Mouse (Mus musculus): ENCODE data around the gene Zfp524. TPM values are rescaled to one million over a fixed set of nuclear protein-coding genes. Genes with fewer than 3 reads are reported as not detected.

Gene Zfp524
- total RNA-seq, 2 experiments from 2014 or later, result 5.7 to 6.4 TPM

Other genes with a start within 250 kb of the Zfp524 start
- gene Fam71e2, start 243.1 kb upstream of the Zfp524 start, total RNA-seq (2021), result not detected
- under 1 TPM; 0.21 to 0.38 TPM for gene Il11, start 231.6 kb upstream of the Zfp524 start, total RNA-seq (2021)
- gene Tmem190, start 231.5 kb upstream of the Zfp524 start, total RNA-seq (2021), result not detected
- 1 to 10 TPM; 2.4 to 2.6 TPM for gene Tmem238, start 224.8 kb upstream of the Zfp524 start, total RNA-seq (2021)
- gene Rpl28, start 221.5 kb upstream of the Zfp524 start, total RNA-seq (2021), result 100 to 1,000 TPM; 498 to 526 TPM
- 100 to 1,000 TPM; 103 to 123 TPM for gene Ube2s, start 201.8 kb upstream of the Zfp524 start, total RNA-seq (2021)
- 100 to 1,000 TPM; 134 to 137 TPM for gene Shisa7, start 169.7 kb upstream of the Zfp524 start, total RNA-seq (2021)
- gene Isoc2b, start 144.2 kb upstream of the Zfp524 start, total RNA-seq (2021), result 1 to 10 TPM; 3.2 to 5.5 TPM
- 1 to 10 TPM; 8.9 to 9.8 TPM for gene Isoc2a, start 137.3 kb upstream of the Zfp524 start, total RNA-seq (2021)
- under 1 TPM; 0.41 to 0.44 TPM for gene Gm36210, start 107.9 kb upstream of the Zfp524 start, total RNA-seq (2021)
- 10 to 100 TPM; 11.5 to 14.6 TPM for gene Zfp628, start 99.2 kb upstream of the Zfp524 start, total RNA-seq (2021)
- 10 to 100 TPM; 67.8 to 76.2 TPM for gene Nat14, start 92.4 kb upstream of the Zfp524 start, total RNA-seq (2021)
- gene Ssc5d, start 88.6 kb upstream of the Zfp524 start, total RNA-seq (2021), result 1 to 10 TPM; 2.7 to 2.8 TPM
- not detected for gene Sbk2, start 50.0 kb upstream of the Zfp524 start, total RNA-seq (2021)
- under 1 TPM; 0.44 to 0.67 TPM for gene Sbk3, start 43.2 kb upstream of the Zfp524 start, total RNA-seq (2021)
- gene Zfp579, start 18.3 kb upstream of the Zfp524 start, total RNA-seq (2021), result 10 to 100 TPM; 36.9 to 39.0 TPM
- gene Fiz1, start 282 bp downstream of the Zfp524 start, total RNA-seq (2021), result 10 to 100 TPM; 21.4 to 27.7 TPM
- gene Gm44973, start 1.1 kb downstream of the Zfp524 start, total RNA-seq (2021), result not detected
- gene Zfp865, start 6.0 kb downstream of the Zfp524 start, total RNA-seq (2021), result 10 to 100 TPM; 34.6 to 35.8 TPM
- gene Ccdc106, start 6.1 kb downstream of the Zfp524 start, total RNA-seq (2021), result 10 to 100 TPM; 65.6 to 67.2 TPM
- not detected for gene 4632433K11Rik, start 19.7 kb downstream of the Zfp524 start, total RNA-seq (2021)
- gene Zfp784, start 24.0 kb downstream of the Zfp524 start, total RNA-seq (2021), result 1 to 10 TPM; 5.3 to 7.0 TPM
- gene Zfp580, start 37.1 kb downstream of the Zfp524 start, total RNA-seq (2021), result 10 to 100 TPM; 57.8 to 63.2 TPM
- gene U2af2, start 47.7 kb downstream of the Zfp524 start, total RNA-seq (2021), result 100 to 1,000 TPM; 163 to 176 TPM
- 100 to 1,000 TPM; 479 to 480 TPM for gene Epn1, start 65.8 kb downstream of the Zfp524 start, total RNA-seq (2021)
- gene Rfpl4, start 102.5 kb downstream of the Zfp524 start, total RNA-seq (2021), result not detected
- gene Rasl2-9, start 111.5 kb downstream of the Zfp524 start, total RNA-seq (2021), result not detected
- gene Vmn1r55, start 135.3 kb downstream of the Zfp524 start, total RNA-seq (2021), result not detected
- not detected for gene Vmn1r56, start 182.3 kb downstream of the Zfp524 start, total RNA-seq (2021)
- gene Vmn1r57, start 204.1 kb downstream of the Zfp524 start, total RNA-seq (2021), result not detected